Mouse (Mus musculus): ENCODE measurements around the gene Anapc2. TPM values are rescaled to one million over a fixed set of nuclear protein-coding genes. Genes with fewer than 3 reads are reported as not detected.

Anapc2 gene
- polyA plus RNA-seq, 2 experiments = 117 to 121 TPM

DNA sequence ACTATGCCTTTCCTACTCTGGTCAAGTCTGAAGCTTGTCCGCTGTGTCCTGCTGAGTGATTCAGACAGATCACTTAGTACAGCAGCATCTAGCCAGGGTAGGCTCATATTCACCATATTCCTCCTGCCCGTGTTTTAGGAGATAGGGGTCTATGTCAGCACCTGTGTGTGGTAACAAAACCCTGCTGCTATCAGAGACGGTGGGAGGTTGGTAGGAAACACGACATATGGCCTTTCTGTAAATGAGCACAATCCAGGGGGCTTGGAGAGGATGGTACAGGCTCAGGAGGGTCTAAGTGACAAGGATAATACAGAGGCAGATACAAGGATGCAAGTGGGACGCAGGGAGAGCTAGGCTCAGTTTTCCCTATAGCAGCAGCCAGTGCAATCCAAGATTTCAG lies 42.7 kb upstream of the Anapc2 start:
- Histone ChIP-seq H3K27me3 (ENCODE audit: control insufficient read depth, insufficient read depth, low read length) (no peaks in the 10 kb centered on the region), H3K9me3 (ENCODE audit: control insufficient read depth, low read length) (no peaks in the 10 kb centered on the region), H3K36me3 (ENCODE audit: control insufficient read depth, insufficient read depth, low read length) (no peaks in the 10 kb centered on the region), H3K4me1 (ENCODE audit: control insufficient read depth, insufficient read depth, low read length) (peaks cover 5% of the 10 kb centered on the region; the same call in 1 of the 2 replicates), H3K4me3 (replicated peaks; ENCODE audit: low read length) (no peak overlapping the region), H3K4me2 (replicated peaks; ENCODE audit: low read depth, low read length, severe bottlenecking) (no peak overlapping the region), H3K27ac (replicated peaks; ENCODE audit: low read depth, low read length) (no peak overlapping the region), H3K9ac (ENCODE audit: low read depth, low read length, severe bottlenecking) (no peak overlapping the region)
- ATAC-seq (ENCODE audit: low FRiP score, low read depth) (no peak), DNase-seq (ENCODE audit: low spot score) (no peak)
- no peak for TF ChIP-seq POLR2A (IDR thresholded peaks at IDR 0.05; ENCODE audit: borderline replicate concordance, extremely low read depth, insufficient read depth, insufficient read length)
- WGBS = 76% methylated on average over 5 of the region's 5 CpGs

DNA sequence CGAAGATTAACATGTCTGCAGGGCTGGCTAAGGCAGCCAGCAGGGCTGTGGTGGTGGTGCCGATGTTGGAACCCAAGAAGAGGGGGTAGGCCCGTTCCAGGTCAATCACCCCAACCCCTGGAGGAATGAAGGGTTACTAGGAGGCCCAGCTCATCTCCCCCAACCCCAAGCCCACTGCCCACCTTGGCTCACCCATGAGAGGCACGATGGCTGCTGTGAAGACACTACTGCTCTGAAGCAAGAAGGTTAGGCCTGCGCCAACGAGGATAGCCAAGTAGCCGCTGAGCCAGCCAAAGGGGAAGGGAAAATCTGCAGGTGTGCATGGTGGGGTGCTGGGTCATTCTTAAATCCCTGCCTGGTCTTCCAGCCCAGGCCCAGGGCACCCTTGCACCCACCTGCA lies 41.7 kb upstream of the Anapc2 start:
- H3K4me1 ChIP-seq (ENCODE audit: control insufficient read depth, insufficient read depth, low read length) = peaks cover 3% of the 10 kb centered on the region; the same call in 1 of the 2 replicates
- WGBS = 80% methylated on average over 7 of the region's 7 CpGs
- H3K36me3 ChIP-seq (ENCODE audit: control insufficient read depth, insufficient read depth, low read length) = no peaks in the 10 kb centered on the region
- no peak overlapping the region for H3K9ac ChIP-seq (ENCODE audit: low read depth, low read length, severe bottlenecking)
- H3K27me3 ChIP-seq (ENCODE audit: control insufficient read depth, insufficient read depth, low read length) = no peaks in the 10 kb centered on the region
- ATAC-seq (ENCODE audit: low FRiP score, low read depth) (no peak), DNase-seq (ENCODE audit: low spot score) (no peak)
- no peak for TF ChIP-seq POLR2A (IDR thresholded peaks at IDR 0.05; ENCODE audit: borderline replicate concordance, extremely low read depth, insufficient read depth, insufficient read length)
- H3K4me3 ChIP-seq (replicated peaks; ENCODE audit: low read length) = no peak overlapping the region
- no peak overlapping the region for H3K27ac ChIP-seq (replicated peaks; ENCODE audit: low read depth, low read length)
- H3K9me3 ChIP-seq (ENCODE audit: control insufficient read depth, low read length) = no peaks in the 10 kb centered on the region
- no peak overlapping the region for H3K4me2 ChIP-seq (replicated peaks; ENCODE audit: low read depth, low read length, severe bottlenecking)

DNA sequence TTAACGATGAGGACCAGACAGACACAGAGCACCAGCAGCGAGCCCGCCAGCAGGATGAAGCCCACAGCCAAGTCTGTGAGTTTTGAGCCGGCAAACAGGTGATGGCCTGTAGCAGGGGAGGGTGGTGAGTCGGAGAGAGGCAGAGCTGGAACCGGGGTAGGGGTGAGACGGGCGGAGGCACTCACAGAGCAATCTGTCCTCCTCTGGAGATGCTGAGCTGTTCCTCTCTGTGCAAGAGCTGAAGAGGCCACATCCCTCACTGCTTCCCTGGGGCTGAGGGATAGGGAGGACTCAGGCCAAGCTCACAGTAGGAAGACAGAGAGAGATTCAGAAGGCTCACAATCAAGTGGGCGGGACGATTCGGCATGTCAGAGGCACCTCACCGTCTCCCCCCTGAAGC lies 41.2 kb upstream of the Anapc2 start:
- Histone ChIP-seq H3K36me3 (ENCODE audit: control insufficient read depth, insufficient read depth, low read length) (no peaks in the 10 kb centered on the region), H3K4me2 (replicated peaks; ENCODE audit: low read depth, low read length, severe bottlenecking) (no peak overlapping the region), H3K9ac (ENCODE audit: low read depth, low read length, severe bottlenecking) (no peak overlapping the region), H3K4me1 (ENCODE audit: control insufficient read depth, insufficient read depth, low read length) (peaks cover 3% of the 10 kb centered on the region; the same call in 1 of the 2 replicates), H3K27me3 (ENCODE audit: control insufficient read depth, insufficient read depth, low read length) (no peaks in the 10 kb centered on the region), H3K27ac (replicated peaks; ENCODE audit: low read depth, low read length) (no peak overlapping the region), H3K9me3 (ENCODE audit: control insufficient read depth, low read length) (no peaks in the 10 kb centered on the region), H3K4me3 (replicated peaks; ENCODE audit: low read length) (no peak overlapping the region)
- TF ChIP-seq POLR2A (IDR thresholded peaks at IDR 0.05; ENCODE audit: borderline replicate concordance, extremely low read depth, insufficient read depth, insufficient read length) = no peak
- ATAC-seq (ENCODE audit: low FRiP score, low read depth) = no peak
- 46% methylated on average over 12 of the region's 12 CpGs for WGBS
- no peak for DNase-seq (ENCODE audit: low spot score)

DNA sequence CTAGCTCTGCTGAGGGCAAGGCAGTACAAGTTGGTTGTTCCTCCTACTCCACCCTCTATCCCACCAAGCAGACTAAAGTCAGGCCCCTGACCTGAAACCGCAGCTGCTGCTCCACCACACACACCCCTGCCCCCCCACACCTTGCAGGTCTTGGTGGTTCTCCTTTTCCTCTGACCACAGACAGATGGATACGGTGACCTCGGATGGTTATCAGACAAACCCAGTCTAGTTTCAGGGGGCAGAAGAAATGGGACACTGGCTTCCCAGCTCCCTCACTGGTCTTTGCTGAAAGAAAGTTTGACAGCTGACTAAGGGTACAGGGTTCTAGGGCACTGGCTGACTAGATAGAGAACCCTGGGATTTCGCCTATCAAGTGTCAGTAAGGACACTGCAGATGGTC lies 38.9 kb upstream of the Anapc2 start:
- Histone ChIP-seq H3K4me1 (ENCODE audit: control insufficient read depth, insufficient read depth, low read length) (peaks cover 3% of the 10 kb centered on the region; the same call in 1 of the 2 replicates), H3K4me3 (replicated peaks; ENCODE audit: low read length) (no peak overlapping the region), H3K9me3 (ENCODE audit: control insufficient read depth, low read length) (no peaks in the 10 kb centered on the region), H3K4me2 (replicated peaks; ENCODE audit: low read depth, low read length, severe bottlenecking) (no peak overlapping the region), H3K27me3 (ENCODE audit: control insufficient read depth, insufficient read depth, low read length) (no peaks in the 10 kb centered on the region), H3K9ac (ENCODE audit: low read depth, low read length, severe bottlenecking) (no peak overlapping the region), H3K36me3 (ENCODE audit: control insufficient read depth, insufficient read depth, low read length) (no peaks in the 10 kb centered on the region), H3K27ac (replicated peaks; ENCODE audit: low read depth, low read length) (no peak overlapping the region)
- DNase-seq (ENCODE audit: low spot score) (no peak), ATAC-seq (ENCODE audit: low FRiP score, low read depth) (no peak)
- TF ChIP-seq POLR2A (IDR thresholded peaks at IDR 0.05; ENCODE audit: borderline replicate concordance, extremely low read depth, insufficient read depth, insufficient read length) = no peak
- WGBS = 73% methylated on average over 4 of the region's 4 CpGs

DNA sequence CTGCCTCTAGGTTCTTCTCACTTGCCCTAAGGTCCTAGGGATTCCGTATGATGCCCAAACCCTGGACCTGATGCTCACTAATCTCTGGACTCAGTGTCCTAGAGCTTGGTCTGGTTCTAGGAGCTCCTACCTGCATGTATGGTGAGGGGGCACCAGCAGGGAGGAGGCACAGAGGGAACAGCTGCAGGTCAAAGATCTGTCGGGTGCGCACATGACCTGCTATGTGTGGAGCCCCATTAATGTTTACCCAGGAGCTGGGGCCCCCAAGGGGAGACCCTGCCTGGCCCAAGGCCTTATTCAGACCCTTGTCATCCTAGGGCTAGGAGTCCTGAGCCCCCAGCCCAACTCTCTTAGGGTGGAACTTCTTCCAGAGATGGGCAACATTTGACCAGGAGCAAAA lies 38.2 kb upstream of the Anapc2 start, which contains the start of gene Slc34a3:
Gene Slc34a3, minus strand, starts transcription at position 315 of the 400 bp plus-strand sequence.
- H3K36me3 ChIP-seq (ENCODE audit: control insufficient read depth, insufficient read depth, low read length) = no peaks in the 10 kb centered on the region
- ATAC-seq (ENCODE audit: low FRiP score, low read depth) = no peak
- H3K4me2 ChIP-seq (replicated peaks; ENCODE audit: low read depth, low read length, severe bottlenecking) = no peak within 1 kb of the TSS
- TF ChIP-seq POLR2A (IDR thresholded peaks at IDR 0.05; ENCODE audit: borderline replicate concordance, extremely low read depth, insufficient read depth, insufficient read length) = no peak
- H3K9me3 ChIP-seq (ENCODE audit: control insufficient read depth, low read length) = no peaks in the 10 kb centered on the region
- no peak within 1 kb of the TSS for H3K9ac ChIP-seq (ENCODE audit: low read depth, low read length, severe bottlenecking)
- no peak for DNase-seq (ENCODE audit: low spot score)
- no peaks in the 10 kb centered on the region for H3K4me1 ChIP-seq (ENCODE audit: control insufficient read depth, insufficient read depth, low read length)
- H3K27ac ChIP-seq (replicated peaks; ENCODE audit: low read depth, low read length) = no peak within 1 kb of the TSS
- no peak within 1 kb of the TSS for H3K4me3 ChIP-seq (replicated peaks; ENCODE audit: low read length)
- 95% methylated on average over 3 of the region's 3 CpGs for WGBS
- H3K27me3 ChIP-seq (ENCODE audit: control insufficient read depth, insufficient read depth, low read length) = no peaks in the 10 kb centered on the region

All from limb, embryonic 14.5 days (tissue).